Mouse (Mus musculus) embryonic facial prominence, embryonic 15.5 days (tissue): ENCODE measurements around the gene Pnp2. TPM values are rescaled to one million over a fixed set of nuclear protein-coding genes. Genes with fewer than 3 reads are reported as not detected.

ENCODE experiments used
- ATAC-seq: fragments of 200-750 bp; cut with Nextera tagmentation; 2 replicates; pipeline ENCODE4 v1.8.0; 2017; ENCODE audit warnings: low read depth, moderate TSS enrichment; ENCODE audit not compliant: insufficient number of reproducible peaks, low FRiP score, low TSS enrichment
- H3K27ac ChIP-seq: fragments of 300-500 bp; sonication (generic); replicated peaks from 2 replicates; pipeline ENCODE4 v1.5.1; 2015; ENCODE audit warnings: mild to moderate bottlenecking, inconsistent platforms
- H3K27me3 ChIP-seq: fragments of 300-500 bp; sonication (generic); 2 replicates; pipeline ENCODE4 v1.6.1; 2015; ENCODE audit warnings: inconsistent platforms
- H3K36me3 ChIP-seq: fragments of 300-500 bp; sonication (generic); 2 replicates; pipeline ENCODE4 v1.6.1; 2015; ENCODE audit warnings: mild to moderate bottlenecking, inconsistent platforms
- H3K4me1 ChIP-seq: fragments of 300-500 bp; sonication (generic); 2 replicates; pipeline ENCODE4 v1.6.1; 2015; ENCODE audit warnings: inconsistent platforms
- H3K4me2 ChIP-seq: fragments of 300-500 bp; sonication (generic); replicated peaks from 2 replicates; pipeline ENCODE4 v1.6.1; 2015; ENCODE audit warnings: mild to moderate bottlenecking, inconsistent platforms
- H3K4me3 ChIP-seq: fragments of 300-500 bp; sonication (generic); replicated peaks from 2 replicates; pipeline ENCODE4 v1.5.1; 2015; ENCODE audit warnings: mild to moderate bottlenecking, inconsistent platforms
- H3K9ac ChIP-seq: fragments of 300-500 bp; sonication (generic); 2 replicates; pipeline ENCODE4 v1.6.1; 2015; ENCODE audit warnings: inconsistent platforms
- H3K9me3 ChIP-seq: fragments of 300-500 bp; sonication (generic); replicated peaks from 2 replicates; pipeline ENCODE4 v1.6.1; 2016; ENCODE audit warnings: inconsistent platforms
- WGBS: fragments of 180-500 bp; shearing (Covaris S2); methylation state at CpG from one replicate; pipeline ENCODE4 v1.1.7; 2015; 5-methylcytosine and 5-hydroxymethylcytosine counted together
- polyA plus RNA-seq: library from polyadenylated mRNA; unstranded; fragments of >200 nt; fragmentation: Nextera tagmentation; extraction: Ambion mirVana; gene quantifications from 2 replicates; pipeline ENCODE4 v1.2.1, GENCODE M21; 2015

The Pnp2 gene
- polyA plus RNA-seq, 1 experiment from 2014 or later = 0.85 TPM

DNA sequence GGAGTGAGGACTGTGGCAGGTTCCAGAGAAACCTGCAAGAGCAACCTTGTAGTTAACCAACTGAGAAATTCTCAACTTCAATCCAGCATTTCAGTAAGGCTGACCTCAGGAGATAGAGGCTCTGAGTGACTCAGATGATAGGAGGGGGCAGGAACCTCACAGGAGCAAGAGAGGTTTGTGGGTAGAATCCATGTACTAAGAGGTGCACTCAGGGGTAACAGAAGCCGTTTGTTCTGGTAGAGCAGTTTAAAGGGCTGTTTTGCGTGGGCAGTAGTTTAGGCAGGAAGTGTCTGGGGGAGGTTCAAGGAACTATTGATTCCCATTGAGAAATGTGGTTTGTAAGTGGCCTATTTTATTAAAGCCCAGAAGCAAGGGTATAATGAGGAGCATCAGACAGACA, 25.4 kb downstream of the Pnp2 start:
- H3K36me3 ChIP-seq = no peaks in the 10 kb centered on the region
- H3K4me1 ChIP-seq = peaks cover 6% of the 10 kb centered on the region; the same call in 1 of the 2 replicates
- WGBS = 22% methylated on average over 2 of the region's 2 CpGs
- H3K4me2 ChIP-seq = no peak overlapping the region
- no peak for ATAC-seq
- no peak overlapping the region for H3K9ac ChIP-seq
- H3K9me3 ChIP-seq = no peaks in the 10 kb centered on the region
- H3K4me3 ChIP-seq = no peak overlapping the region
- H3K27ac ChIP-seq = no peak overlapping the region
- H3K27me3 ChIP-seq = no peaks in the 10 kb centered on the region

DNA sequence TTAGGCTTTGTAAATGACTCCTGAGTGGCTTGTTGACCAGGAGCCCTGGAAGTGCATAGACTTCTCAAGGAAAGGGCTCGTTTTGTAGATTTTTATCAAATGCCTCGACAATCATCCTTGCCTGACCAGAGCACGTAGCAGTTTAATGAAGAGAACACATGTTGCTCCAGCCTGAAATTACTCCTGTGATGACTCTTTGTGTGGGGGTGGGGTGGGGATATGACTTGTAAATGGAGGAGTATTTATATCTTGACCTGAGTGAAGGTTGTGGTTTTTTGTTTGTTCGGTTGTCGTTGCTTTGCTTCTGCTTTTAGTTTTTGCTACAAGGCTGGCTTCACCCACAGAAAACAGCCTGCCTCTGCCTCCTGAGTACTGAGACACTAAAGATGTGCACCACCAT, 26.0 kb downstream of the Pnp2 start:
- Histone ChIP-seq H3K9ac (no peak overlapping the region), H3K27ac (no peak overlapping the region), H3K4me2 (no peak overlapping the region), H3K4me3 (no peak overlapping the region), H3K9me3 (no peaks in the 10 kb centered on the region), H3K36me3 (no peaks in the 10 kb centered on the region), H3K4me1 (0 out of 2 replicates have a peak, but pooled peaks cover under 1% of the 10 kb centered on the region), H3K27me3 (no peaks in the 10 kb centered on the region)
- WGBS = 72% methylated on average over 5 of the region's 5 CpGs
- no peak for ATAC-seq

DNA sequence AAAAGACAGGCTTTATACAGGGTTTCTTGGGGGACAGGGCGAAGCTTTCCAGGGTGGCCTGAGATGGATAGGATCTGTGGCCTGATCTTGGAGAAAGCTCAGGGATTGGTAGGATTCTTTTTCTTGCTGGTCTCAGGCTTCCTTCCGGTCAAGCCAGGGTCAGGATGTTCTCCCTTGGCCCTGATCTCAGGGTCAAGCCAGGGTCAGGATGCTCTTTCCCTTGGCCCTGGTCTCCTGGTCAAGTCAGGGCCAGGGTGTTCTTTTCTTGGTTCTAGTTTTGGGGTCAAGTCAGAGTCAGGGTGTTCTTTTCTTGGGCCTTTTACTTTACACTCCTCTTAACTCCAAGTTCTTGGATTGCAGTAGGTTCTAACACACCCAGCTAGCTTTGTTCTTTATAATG, 31.9 kb downstream of the Pnp2 start:
- Histone ChIP-seq H3K9me3 (no peaks in the 10 kb centered on the region), H3K27me3 (no peaks in the 10 kb centered on the region), H3K4me3 (no peak overlapping the region), H3K27ac (no peak overlapping the region), H3K9ac (no peak overlapping the region), H3K4me2 (no peak overlapping the region), H3K36me3 (no peaks in the 10 kb centered on the region), H3K4me1 (no peaks in the 10 kb centered on the region)
- 83% methylated on average over 2 of the region's 2 CpGs for WGBS
- no peak for ATAC-seq

DNA sequence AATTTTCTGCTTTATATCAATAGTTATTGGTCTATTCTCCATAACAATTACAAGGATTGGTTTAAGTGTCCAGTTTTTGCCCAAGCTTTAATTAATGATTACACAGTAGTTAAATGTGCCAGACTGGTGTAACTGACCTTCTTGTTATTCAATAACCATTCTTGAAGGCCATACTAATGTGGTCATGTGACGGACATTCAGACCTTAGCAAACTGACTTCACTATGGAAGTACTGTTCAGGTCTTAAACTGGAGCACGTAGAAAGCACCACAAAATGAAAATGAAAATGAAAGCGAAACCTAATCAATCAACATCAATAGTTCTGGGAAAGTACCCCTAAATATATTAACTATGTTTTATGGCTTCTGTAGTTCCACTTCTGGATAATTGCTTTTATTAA, 35.2 kb downstream of the Pnp2 start:
- Histone ChIP-seq H3K4me2 (no peak overlapping the region), H3K36me3 (no peaks in the 10 kb centered on the region), H3K27ac (no peak overlapping the region), H3K4me1 (no peaks in the 10 kb centered on the region), H3K27me3 (no peaks in the 10 kb centered on the region), H3K9ac (no peak overlapping the region), H3K4me3 (no peak overlapping the region), H3K9me3 (no peaks in the 10 kb centered on the region)
- 87% methylated on average over 3 of the region's 3 CpGs for WGBS
- no peak for ATAC-seq

DNA sequence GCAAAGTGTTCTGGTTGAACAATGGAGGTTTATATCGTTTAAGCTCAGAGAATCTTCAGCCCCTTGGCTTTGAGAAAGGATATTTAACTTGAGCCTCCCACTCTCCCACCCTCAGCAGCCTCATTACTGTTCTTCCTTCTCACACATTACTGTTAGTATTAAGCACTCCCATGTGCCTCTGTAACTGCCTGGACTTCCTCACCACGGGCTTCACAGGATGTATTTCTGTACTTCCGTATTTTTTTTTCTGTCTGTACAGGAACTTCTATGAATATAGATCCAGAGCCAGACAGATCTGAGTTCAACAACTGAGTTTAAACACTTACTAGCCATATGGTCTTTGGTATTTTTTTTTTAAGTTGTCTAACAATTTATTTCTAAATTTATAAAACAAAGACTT, 41.3 kb downstream of the Pnp2 start:
- no peak overlapping the region for H3K27ac ChIP-seq
- no peaks in the 10 kb centered on the region for H3K9me3 ChIP-seq
- H3K9ac ChIP-seq = no peak overlapping the region
- H3K4me1 ChIP-seq = no peaks in the 10 kb centered on the region
- 73% methylated on average over 3 of the region's 3 CpGs for WGBS
- no peak for ATAC-seq
- no peaks in the 10 kb centered on the region for H3K27me3 ChIP-seq
- H3K4me3 ChIP-seq = no peak overlapping the region
- H3K36me3 ChIP-seq = no peaks in the 10 kb centered on the region
- H3K4me2 ChIP-seq = no peak overlapping the region

DNA sequence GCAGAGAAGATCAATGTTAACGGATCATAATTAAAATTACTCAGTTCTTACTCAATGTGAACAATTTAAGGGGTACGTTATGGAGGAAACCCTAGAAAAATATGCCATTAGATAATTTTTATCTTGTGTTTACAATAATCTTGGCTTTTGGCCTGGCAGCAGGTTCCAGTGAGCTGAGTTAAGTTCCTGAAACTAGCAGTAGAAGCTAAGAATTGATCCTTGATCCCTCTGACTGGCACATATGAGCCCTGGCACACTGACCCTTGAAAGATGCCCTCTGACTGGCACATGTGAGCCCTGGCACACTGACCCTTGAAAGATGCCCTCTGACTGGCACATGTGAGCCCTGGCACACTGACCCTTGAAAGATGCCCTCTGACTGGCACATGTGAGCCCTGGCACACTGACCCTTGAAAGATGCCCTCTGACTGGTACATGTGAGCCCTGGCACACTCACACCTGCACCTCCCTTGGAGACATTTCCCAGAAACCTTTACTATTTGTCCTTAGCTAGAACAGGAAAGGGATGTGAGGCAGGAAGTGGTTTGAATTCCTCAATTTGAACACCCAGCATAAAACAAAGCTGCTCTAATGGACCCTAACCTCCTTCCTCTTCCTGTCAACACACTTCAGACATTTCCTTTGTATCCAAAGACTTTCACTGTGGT, 42.3 kb downstream of the Pnp2 start:
- Histone ChIP-seq H3K27ac (no peak overlapping the region), H3K9me3 (no peaks in the 10 kb centered on the region), H3K4me3 (no peak overlapping the region), H3K36me3 (no peaks in the 10 kb centered on the region), H3K4me1 (no peaks in the 10 kb centered on the region), H3K9ac (no peak overlapping the region), H3K27me3 (no peaks in the 10 kb centered on the region), H3K4me2 (no peak overlapping the region)
- ATAC-seq = no peak
- WGBS = 79% methylated on average over 2 of the region's 2 CpGs

DNA sequence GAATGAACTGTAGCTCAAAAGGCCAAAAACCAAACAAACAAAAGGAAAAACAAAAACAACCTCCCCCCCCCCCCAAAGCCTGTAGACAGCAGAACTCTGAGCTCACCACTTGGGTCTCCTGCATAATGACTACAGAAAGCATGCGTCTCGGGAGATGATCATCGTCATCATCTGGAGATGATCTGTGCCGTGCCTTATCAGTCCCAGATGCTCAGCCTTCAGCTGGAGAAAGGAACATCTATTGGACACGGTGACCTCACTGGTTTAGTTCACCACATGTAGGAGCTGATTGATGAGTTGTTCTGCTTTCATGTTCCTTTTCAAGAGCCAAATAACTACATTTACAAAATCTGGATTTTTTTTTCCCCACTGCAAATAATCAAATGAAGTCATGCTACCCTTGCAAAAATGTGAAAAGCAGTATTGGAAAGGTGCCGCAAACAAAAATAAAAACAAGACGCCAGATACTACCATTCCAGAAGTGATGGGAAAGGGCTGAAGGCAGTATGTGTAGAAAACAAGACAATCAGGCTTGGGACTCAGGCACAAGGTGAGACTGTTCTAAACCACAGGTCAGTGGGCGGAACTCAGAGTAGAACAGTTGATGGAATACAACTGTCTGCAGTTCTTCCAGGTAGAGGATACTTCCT, 51.5 kb downstream of the Pnp2 start, which contains the start of gene Rnase10:
TSS of gene Rnase10 (plus strand) at position 600 of the 650 bp plus-strand sequence.
- Histone ChIP-seq H3K36me3 (no peaks in the 10 kb centered on the region), H3K27ac (peak within 1 kb of the TSS; percentile 96), H3K4me1 (peaks cover 28% of the 10 kb centered on the region), H3K4me2 (no peak within 1 kb of the TSS; the same call in 1 of the 2 replicates), H3K27me3 (no peaks in the 10 kb centered on the region), H3K9me3 (no peaks in the 10 kb centered on the region), H3K9ac (no peak within 1 kb of the TSS), H3K4me3 (no peak within 1 kb of the TSS)
- ATAC-seq = peak; percentile 80
- WGBS = 44% methylated on average over 8 of the region's 8 CpGs

DNA sequence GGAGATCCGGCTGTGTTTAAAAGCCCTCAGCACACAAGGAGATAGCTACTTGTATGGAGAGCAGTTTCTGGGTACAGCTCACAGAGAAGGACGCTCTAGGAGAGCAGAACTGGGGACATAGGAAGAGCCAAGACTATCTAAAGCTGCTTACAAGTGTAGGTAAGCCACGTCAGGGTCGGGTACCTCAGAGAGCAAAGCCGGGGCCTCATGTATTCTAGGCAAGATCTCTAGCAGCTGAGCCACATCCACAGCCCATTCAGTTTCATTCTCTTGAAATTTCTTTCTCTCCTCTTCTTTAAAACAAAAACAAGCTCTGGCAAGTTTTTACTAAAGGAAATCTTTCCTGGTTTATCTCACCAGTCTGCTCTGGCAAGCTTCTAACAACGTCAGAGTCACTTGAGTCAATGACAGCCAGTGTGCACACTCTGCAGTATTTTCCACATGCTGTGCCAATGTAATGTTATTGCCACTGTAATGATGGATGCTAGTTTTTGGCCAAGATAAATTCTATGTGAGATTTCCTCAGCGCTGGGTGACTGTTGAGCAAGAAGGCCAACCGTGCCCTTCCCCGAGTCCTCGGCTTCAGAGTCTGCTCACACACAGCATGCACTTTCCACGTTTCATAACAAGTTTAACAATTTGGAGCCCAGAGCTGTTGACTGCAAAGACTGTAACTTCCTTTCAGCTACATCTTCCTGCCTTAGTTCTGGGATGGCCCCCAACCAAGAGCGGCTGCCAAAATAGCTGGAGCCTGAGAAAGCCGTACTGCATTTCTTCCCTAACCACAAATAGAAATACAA, 52.3 kb downstream of the Pnp2 start:
- no peak overlapping the region for H3K9ac ChIP-seq
- no peak overlapping the region for H3K4me3 ChIP-seq
- no peaks in the 10 kb centered on the region for H3K36me3 ChIP-seq
- peak; percentile 82 for ATAC-seq
- H3K9me3 ChIP-seq = no peaks in the 10 kb centered on the region
- peaks cover 28% of the 10 kb centered on the region for H3K4me1 ChIP-seq
- peak overlapping the region; percentile 96 for H3K27ac ChIP-seq
- no peaks in the 10 kb centered on the region for H3K27me3 ChIP-seq
- H3K4me2 ChIP-seq = no peak overlapping the region; the same call in 1 of the 2 replicates
- WGBS = 39% methylated on average over 13 of the region's 13 CpGs

DNA sequence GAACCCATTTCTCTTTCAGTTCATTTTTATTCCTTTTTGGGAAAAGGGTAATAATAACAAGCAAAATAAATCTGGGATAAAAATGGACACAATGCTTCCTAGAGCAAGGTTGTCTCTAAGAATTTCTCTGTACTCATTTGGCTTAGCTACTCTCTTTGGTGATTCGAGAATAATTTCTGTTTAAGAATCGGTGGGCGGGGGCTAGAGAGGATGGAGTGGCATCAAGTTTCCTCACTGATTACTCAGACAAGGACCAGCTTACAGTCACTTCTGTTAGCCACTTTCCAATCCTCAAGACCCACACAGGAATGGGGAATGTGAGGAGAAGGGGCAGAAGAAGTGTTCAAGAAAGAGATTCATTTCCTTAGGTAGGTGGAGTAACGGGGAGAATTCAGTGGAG, 53.0 kb downstream of the Pnp2 start:
- Histone ChIP-seq H3K4me2 (no peak overlapping the region; the same call in 1 of the 2 replicates), H3K4me1 (peaks cover 28% of the 10 kb centered on the region), H3K4me3 (no peak overlapping the region), H3K27ac (peak overlapping the region; percentile 96), H3K27me3 (no peaks in the 10 kb centered on the region), H3K9ac (no peak overlapping the region), H3K36me3 (no peaks in the 10 kb centered on the region), H3K9me3 (no peaks in the 10 kb centered on the region)
- no peak for ATAC-seq
- WGBS = 56% methylated on average over 4 of the region's 4 CpGs

DNA sequence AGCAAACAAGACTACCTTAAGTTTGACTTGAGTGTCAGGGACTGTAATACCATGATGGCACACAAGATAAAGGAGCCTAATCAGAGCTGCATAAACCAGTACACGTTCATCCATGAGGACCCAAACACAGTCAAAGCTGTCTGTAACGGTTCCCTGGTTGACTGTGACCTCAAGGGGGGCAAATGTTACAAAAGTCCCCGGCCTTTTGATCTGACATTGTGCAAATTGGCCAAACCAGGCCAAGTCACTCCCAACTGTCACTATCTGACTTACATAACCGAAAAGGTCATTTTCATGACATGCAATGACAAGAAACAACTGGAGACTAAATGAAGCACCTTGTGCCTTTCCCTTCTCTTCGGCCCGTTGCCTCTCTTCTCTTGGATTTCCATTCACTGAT, 53.8 kb downstream of the Pnp2 start:
- no peak overlapping the region for H3K4me3 ChIP-seq
- no peak overlapping the region for H3K9ac ChIP-seq
- H3K36me3 ChIP-seq = no peaks in the 10 kb centered on the region
- H3K27ac ChIP-seq = peak overlapping the region; percentile 96
- H3K4me2 ChIP-seq = no peak overlapping the region
- 86% methylated on average over 6 of the region's 6 CpGs for WGBS
- H3K9me3 ChIP-seq = no peaks in the 10 kb centered on the region
- H3K4me1 ChIP-seq = peaks cover 28% of the 10 kb centered on the region
- no peaks in the 10 kb centered on the region for H3K27me3 ChIP-seq
- no peak for ATAC-seq
